Mouse (Mus musculus) embryo, embryonic 11 days (tissue): Measurements from ENCODE around the gene Spon1.

Source experiments
- DNase-seq: peaks from one replicate; pipeline ENCODE4 v3.0.0-alpha.2; 2015

Gene Spon1

GRCm38 (mm10) chr7:114065407-114066185, 299.8 kb downstream of the Spon1 start:
- peak; percentile 34 for DNase-seq

GRCm38 (mm10) chr7:114066529-114067178, 300.9 kb downstream of the Spon1 start:
- DNase-seq = peak; percentile 88

GRCm38 (mm10) chr7:114068956-114069533, 303.2 kb downstream of the Spon1 start:
- DNase-seq = no peak

- no peak for DNase-seq
These were observed 304.1 kb downstream of the Spon1 start for GRCm38 (mm10) chr7:114069726-114070457.

GRCm38 (mm10) chr7:114070458-114070840, 304.7 kb downstream of the Spon1 start:
- DNase-seq = no peak

- DNase-seq = no peak
These were observed 305.6 kb downstream of the Spon1 start for GRCm38 (mm10) chr7:114071395-114071794.

GRCm38 (mm10) chr7:114071851-114072616, 306.2 kb downstream of the Spon1 start:
- peak; percentile 51 for DNase-seq

- DNase-seq = no peak
These were observed 308.3 kb downstream of the Spon1 start for GRCm38 (mm10) chr7:114074133-114074532.

GRCm38 (mm10) chr7:114074595-114074994, 308.8 kb downstream of the Spon1 start:
- DNase-seq = no peak

- no peak for DNase-seq
These were observed 313.5 kb downstream of the Spon1 start for GRCm38 (mm10) chr7:114079343-114079742.

- DNase-seq = no peak
These were observed 314.5 kb downstream of the Spon1 start for GRCm38 (mm10) chr7:114080250-114080649.

- DNase-seq = no peak
These were observed 316.0 kb downstream of the Spon1 start for GRCm38 (mm10) chr7:114081633-114082420.

GRCm38 (mm10) chr7:114083088-114083487, 317.3 kb downstream of the Spon1 start:
- DNase-seq = no peak

- DNase-seq = no peak
These were observed 318.0 kb downstream of the Spon1 start for GRCm38 (mm10) chr7:114083760-114084159.

GRCm38 (mm10) chr7:114086021-114086710, 320.4 kb downstream of the Spon1 start:
- DNase-seq = no peak

- DNase-seq = no peak
These were observed 321.5 kb downstream of the Spon1 start for GRCm38 (mm10) chr7:114087341-114087740.

- no peak for DNase-seq
These were observed 322.2 kb downstream of the Spon1 start for GRCm38 (mm10) chr7:114087986-114088385.

- no peak for DNase-seq
These were observed 323.1 kb downstream of the Spon1 start for GRCm38 (mm10) chr7:114088918-114089317.

- no peak for DNase-seq
These were observed 324.4 kb downstream of the Spon1 start for GRCm38 (mm10) chr7:114090231-114090630.

GRCm38 (mm10) chr7:114090892-114091545, 325.2 kb downstream of the Spon1 start:
- DNase-seq = no peak
